Mouse (Mus musculus): ENCODE data around the gene Nras.

Gene Nras

GRCm38 (mm10) chr3:103100735-103101134 is 42.6 kb downstream of the Nras start:
- no peak for DNase-seq

GRCm38 (mm10) chr3:103101194-103101593 is 43.1 kb downstream of the Nras start:
- no peak for DNase-seq

- no peak for DNase-seq
Measured at GRCm38 (mm10) chr3:103101909-103102308, 43.8 kb downstream of the Nras start.

GRCm38 (mm10) chr3:103102454-103103390 is 44.6 kb downstream of the Nras start, which contains the start of gene Dennd2c:
Gene Dennd2c (plus strand): TSS chr3:103102604.
- DNase-seq = peak; percentile 89 to 94

GRCm38 (mm10) chr3:103107565-103108240 is 49.6 kb downstream of the Nras start:
- DNase-seq = no peak

GRCm38 (mm10) chr3:103112216-103112615 is 54.1 kb downstream of the Nras start:
- no peak for DNase-seq

All from kidney, adult 8-10 months (tissue).